Mouse (Mus musculus) bone marrow, adult 2 months (tissue): ENCODE data around the gene Marveld1.

Source experiments
- CTCF ChIP-seq: fragments of 200-500 bp; IDR thresholded peaks from 2 replicates; pipeline ENCODE4 v1.5.1; 2011; ENCODE audit warnings: low read length, control low read depth; ENCODE audit not compliant: control insufficient read depth, insufficient read depth
- POLR2A ChIP-seq: fragments of 200-500 bp; IDR thresholded peaks from 2 replicates; pipeline ENCODE4 v1.6.1; 2011; ENCODE audit warnings: low read depth, mild to moderate bottlenecking, control low read depth, low read length, borderline replicate concordance; ENCODE audit not compliant: control insufficient read depth

GRCm38 (mm10) chr19:42124684-42125083 is 22.5 kb upstream of the Marveld1 start:
- TF ChIP-seq POLR2A: no peak
- TF ChIP-seq CTCF: no peak
